Mouse (Mus musculus): ENCODE data around the gene Stx11.

DNA sequence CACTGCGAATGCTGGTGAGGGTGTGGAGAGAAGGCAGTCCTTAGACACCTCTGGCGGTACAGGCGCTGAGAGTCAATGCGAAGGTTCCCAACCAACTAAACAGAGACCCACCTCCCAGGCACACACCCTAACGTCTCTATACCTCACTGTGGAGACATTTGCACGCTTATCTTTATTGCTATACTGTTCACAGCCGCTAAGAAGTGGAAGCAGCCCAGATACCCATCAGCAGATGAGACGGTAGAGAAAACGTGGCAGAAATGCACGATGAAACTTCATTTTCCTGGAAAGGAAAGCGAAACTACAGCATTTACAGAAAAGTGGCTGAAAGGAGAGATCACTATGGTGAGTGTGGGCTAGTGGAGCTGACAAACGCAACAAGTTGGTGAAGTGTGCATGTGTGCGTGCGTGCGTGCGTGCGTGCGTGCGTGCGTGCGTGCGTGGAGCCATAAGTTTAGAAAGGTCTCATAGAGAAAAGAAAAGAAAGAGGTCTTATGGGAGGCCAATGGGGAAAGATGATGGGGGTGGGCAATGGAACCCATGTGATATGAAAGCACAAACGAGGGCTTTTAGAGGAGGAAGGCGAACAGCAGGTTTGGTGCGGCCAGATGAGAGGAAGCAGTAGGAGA is 29.4 kb upstream of the Stx11 start:
- TF ChIP-seq CTCF (IDR thresholded peaks at IDR 0.05; ENCODE audit: low read depth) (no peak), EP300 (IDR thresholded peaks at IDR 0.05; ENCODE audit: low read depth) (no peak)

Measured in liver, postnatal 0 days (tissue).